ENCODE assay signal across 8 mouse cellular contexts in the genomic region with DNA sequence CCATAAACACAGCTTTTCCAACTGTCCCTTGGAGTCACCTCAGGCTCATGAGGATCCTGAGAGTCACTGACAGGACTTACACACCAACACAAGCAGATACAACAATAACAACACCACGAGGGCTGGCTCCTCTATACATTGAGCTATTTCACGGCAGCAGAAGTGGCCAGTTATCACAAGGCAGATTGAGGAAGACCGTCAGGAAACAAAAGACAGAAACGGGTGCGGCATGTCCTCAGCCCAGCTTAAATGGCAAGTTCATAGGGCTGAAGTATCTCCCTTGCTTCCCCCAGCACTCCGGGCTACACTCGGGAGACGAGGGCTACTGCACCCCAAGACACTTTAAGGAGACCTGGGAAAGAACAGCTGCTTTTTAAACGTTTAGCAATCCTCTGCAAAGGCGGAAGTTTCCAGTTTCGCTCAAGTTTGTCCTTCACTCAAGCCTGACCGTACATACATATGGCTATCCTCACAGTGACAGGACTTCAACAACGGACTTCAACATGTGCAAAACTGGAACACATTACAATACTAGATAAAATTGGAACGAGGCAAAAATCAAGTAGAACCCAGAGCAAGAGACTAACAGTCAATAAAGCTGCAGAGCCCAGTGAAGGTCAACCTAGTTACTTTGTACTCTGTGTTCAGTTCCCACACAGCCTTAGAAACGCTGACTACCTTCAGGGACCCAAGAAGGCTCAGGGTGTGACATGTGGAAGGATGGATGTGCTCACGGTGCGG. TPM values are rescaled to one million over a fixed set of nuclear protein-coding genes. Genes with fewer than 3 reads are reported as not detected.
DNase-seq lines count a peak whose midpoint lies in the region; ATAC-seq and TF ChIP-seq lines count a peak whose summit lies in the region.

No protein-coding gene starts in this region.

- DNase-seq in lung, adult 2 months, result no peak
- no peak for DNase-seq in lung, postnatal 25 days (ENCODE audit: low spot score)
- DNase-seq in limb, embryonic 14.5 days (ENCODE audit: low spot score), result no peak
- no peak for DNase-seq in left cerebral cortex, postnatal 14 days (ENCODE audit: low spot score in 2 of 2)
- DNase-seq in right cerebral cortex, postnatal 14 days, result no peak
- no peak for DNase-seq in adrenal gland, postnatal 14 days

- peak overlapping the region; percentile 43 for H3K4me2 ChIP-seq in forebrain, embryonic 16.5 days (ENCODE audit: low read length)
- H3K4me2 ChIP-seq in limb, embryonic 14.5 days (replicated peaks; ENCODE audit: low read depth, low read length, severe bottlenecking), result peak overlapping the region; percentile 88

- TF ChIP-seq CTCF in lung, adult 2 months (IDR thresholded peaks at IDR 0.05; ENCODE audit: insufficient read depth, low read length), result no peak
- TF ChIP-seq CTCF in olfactory bulb, adult 2 months (IDR thresholded peaks at IDR 0.05; ENCODE audit: insufficient read depth, low read depth, low read length), result no peak

- H3K4me1 ChIP-seq in lung, adult 2 months (ENCODE audit: control insufficient read depth, insufficient read depth, low read length), result peaks cover 7% of the 10 kb centered on the region
- H3K4me1 ChIP-seq in forebrain, embryonic 16.5 days (replicated peaks; ENCODE audit: control insufficient read depth, insufficient read depth, low read length), result peaks cover 32% of the 10 kb centered on the region
- H3K4me1 ChIP-seq in limb, embryonic 14.5 days (ENCODE audit: control insufficient read depth, insufficient read depth, low read length), result peaks cover 22% of the 10 kb centered on the region
- H3K4me1 ChIP-seq in olfactory bulb, adult 2 months (ENCODE audit: control insufficient read depth, insufficient read depth, low read length), result peaks cover 32% of the 10 kb centered on the region

- H3K36me3 ChIP-seq in forebrain, embryonic 16.5 days (ENCODE audit: control insufficient read depth, insufficient read depth), result peaks cover 15% of the 10 kb centered on the region
- peaks cover 30% of the 10 kb centered on the region for H3K36me3 ChIP-seq in limb, embryonic 14.5 days (ENCODE audit: control insufficient read depth, insufficient read depth, low read length)

- no peaks in the 10 kb centered on the region for H3K27me3 ChIP-seq in forebrain, embryonic 16.5 days (replicated peaks; ENCODE audit: control insufficient read depth, insufficient read depth, low read length)
- H3K27me3 ChIP-seq in limb, embryonic 14.5 days (ENCODE audit: control insufficient read depth, insufficient read depth, low read length), result no peaks in the 10 kb centered on the region

- no peaks in the 10 kb centered on the region for H3K9me3 ChIP-seq in forebrain, embryonic 16.5 days (ENCODE audit: control insufficient read depth, low read length)
- H3K9me3 ChIP-seq in limb, embryonic 14.5 days (ENCODE audit: control insufficient read depth, low read length), result no peaks in the 10 kb centered on the region

- intact Hi-C loops in left cerebral cortex, postnatal 14 days (cut with DNase I), result loop anchor here (10.0 kb wide), 1 partner anchor 89 kb away; no protein-coding TSS in a partner anchor

- ATAC-seq in forebrain, embryonic 16.5 days, result no peak
- ATAC-seq in limb, embryonic 14.5 days (ENCODE audit: low FRiP score, low read depth), result no peak

- peak; percentile 41; the same call in 1 of the 2 replicates for TF ChIP-seq POLR2A in lung, adult 2 months (IDR thresholded peaks at IDR 0.05; ENCODE audit: borderline replicate concordance, extremely low read depth, low read depth, low read length)
- TF ChIP-seq POLR2A in limb, embryonic 14.5 days (IDR thresholded peaks at IDR 0.05; ENCODE audit: borderline replicate concordance, extremely low read depth, insufficient read depth, insufficient read length), result no peak
- TF ChIP-seq POLR2A in olfactory bulb, adult 2 months (IDR thresholded peaks at IDR 0.05; ENCODE audit: insufficient read depth, low read depth, low read length), result no peak

- H3K4me3 ChIP-seq in lung, adult 2 months (replicated peaks; ENCODE audit: extremely low read depth, low read depth, low read length), result peak overlapping the region; percentile 93
- H3K4me3 ChIP-seq in forebrain, embryonic 16.5 days (replicated peaks; ENCODE audit: low read length), result peak overlapping the region; percentile 22
- H3K4me3 ChIP-seq in limb, embryonic 14.5 days (replicated peaks; ENCODE audit: low read length), result peak overlapping the region; percentile 22
- peak overlapping the region; percentile 44 for H3K4me3 ChIP-seq in olfactory bulb, adult 2 months (ENCODE audit: insufficient read depth, low read depth, low read length)

- no peak overlapping the region for H3K27ac ChIP-seq in forebrain, embryonic 16.5 days (ENCODE audit: low read length)
- no peak overlapping the region for H3K27ac ChIP-seq in limb, embryonic 14.5 days (replicated peaks; ENCODE audit: low read depth, low read length)
- H3K27ac ChIP-seq in olfactory bulb, adult 2 months (ENCODE audit: insufficient read depth, low read depth, low read length), result no peak overlapping the region

- WGBS in lung, adult 2 months, result 12% methylated on average over 17 of the region's 17 CpGs
- WGBS in forebrain, embryonic 16.5 days, result 79% methylated on average over 17 of the region's 17 CpGs
- WGBS in limb, embryonic 14.5 days, result 66% methylated on average over 17 of the region's 17 CpGs
- WGBS in olfactory bulb, adult 2 months, result 50% methylated on average over 17 of the region's 17 CpGs

- H3K9ac ChIP-seq in forebrain, embryonic 16.5 days (replicated peaks; ENCODE audit: low read depth, low read length), result no peak overlapping the region; the same call in 1 of the 2 replicates
- peak overlapping the region; percentile 36 for H3K9ac ChIP-seq in limb, embryonic 14.5 days (ENCODE audit: low read depth, low read length, severe bottlenecking)

RNA-seq across cellular contexts. Expression of gene Sik1, which starts 2.0 kb away (rescaled TPM):
- polyA plus RNA-seq in lung, adult 2 months (2012; rRNA removed), result 60.5 and 87.9 TPM in 2 replicates
- polyA plus RNA-seq in forebrain, embryonic 16.5 days (2015; fragmentation: Nextera tagmentation; extraction: Ambion mirVana), result 19.9 and 20.1 TPM in 2 replicates
- 19.9 and 23.5 TPM in 2 replicates for polyA plus RNA-seq in limb, embryonic 14.5 days (2012; rRNA removed)
- 22.3 and 26.9 TPM in 2 replicates for polyA plus RNA-seq in limb, embryonic 14.5 days (2014; fragmentation: Nextera tagmentation; extraction: Ambion mirVana)
- polyA plus RNA-seq in olfactory bulb, adult 2 months (2012; ENCODE audit: insufficient read depth, insufficient read length, low replicate concordance, missing spikeins), result not detected in 2 replicates
- 10 to 100 TPM; 18.8 to 21.6 TPM for total RNA-seq in left cerebral cortex, postnatal 14 days (2021)
- total RNA-seq in adrenal gland, postnatal 14 days (2021), result 47.3 and 100 TPM in 2 replicates

Comparison
In these comparisons a context has a peak if more than half of its experiments do, and no peak if none do; other contexts are left out.
1. H3K4me3 ChIP-seq: peak in every context shown above with its lines; median percentile 93 in lung, adult 2 months; 44 in olfactory bulb, adult 2 months; 22 in forebrain, embryonic 16.5 days; 22 in limb, embryonic 14.5 days.